Mouse (Mus musculus) ovary, postnatal 14 days (tissue): ENCODE results near the gene Sfrp2.

Experiments
- DNase-seq: peaks from one replicate; pipeline ENCODE4 v3.0.0; 2022; ENCODE audit warnings: low spot score

The Sfrp2 gene

GRCm38 (mm10) chr3:83765871-83766725 lies at the start of gene Sfrp2:
TSS of gene Sfrp2 (plus strand) at chr3:83766321.
- DNase-seq = peak; percentile 53

GRCm38 (mm10) chr3:83717643-83718231 lies 48.4 kb upstream of the Sfrp2 start:
- DNase-seq = no peak

- DNase-seq = no peak
Observed at GRCm38 (mm10) chr3:83718662-83719061, 47.5 kb upstream of the Sfrp2 start.

- DNase-seq = no peak
Observed at GRCm38 (mm10) chr3:83728223-83728622, 37.9 kb upstream of the Sfrp2 start.

- no peak for DNase-seq
Observed at GRCm38 (mm10) chr3:83728675-83729390, 37.3 kb upstream of the Sfrp2 start.

- no peak for DNase-seq
Observed at GRCm38 (mm10) chr3:83733985-83734384, 32.1 kb upstream of the Sfrp2 start.

GRCm38 (mm10) chr3:83736980-83737379 lies 29.1 kb upstream of the Sfrp2 start:
- no peak for DNase-seq

GRCm38 (mm10) chr3:83740246-83740645 lies 25.9 kb upstream of the Sfrp2 start:
- no peak for DNase-seq

GRCm38 (mm10) chr3:83747276-83747675 lies 18.8 kb upstream of the Sfrp2 start:
- no peak for DNase-seq

GRCm38 (mm10) chr3:83747895-83748294 lies 18.2 kb upstream of the Sfrp2 start:
- no peak for DNase-seq

- no peak for DNase-seq
Observed at GRCm38 (mm10) chr3:83751625-83752024, 14.5 kb upstream of the Sfrp2 start.

- DNase-seq = no peak
Observed at GRCm38 (mm10) chr3:83752196-83752595, 13.9 kb upstream of the Sfrp2 start.

GRCm38 (mm10) chr3:83755043-83755635 lies 11.0 kb upstream of the Sfrp2 start:
- DNase-seq = no peak

- DNase-seq = no peak
Observed at GRCm38 (mm10) chr3:83755666-83756065, 10.5 kb upstream of the Sfrp2 start.

- no peak for DNase-seq
Observed at GRCm38 (mm10) chr3:83762361-83762760, 3.8 kb upstream of the Sfrp2 start.

- peak; percentile 73 for DNase-seq
Observed at GRCm38 (mm10) chr3:83763551-83764548, 2.3 kb upstream of the Sfrp2 start.

- DNase-seq = no peak
Observed at GRCm38 (mm10) chr3:83766726-83767070, 577 bp downstream of the Sfrp2 start.

GRCm38 (mm10) chr3:83767121-83767520 lies 1.0 kb downstream of the Sfrp2 start:
- no peak for DNase-seq

- no peak for DNase-seq
Observed at GRCm38 (mm10) chr3:83768293-83769035, 2.3 kb downstream of the Sfrp2 start.

- DNase-seq = no peak
Observed at GRCm38 (mm10) chr3:83769036-83769410, 2.9 kb downstream of the Sfrp2 start.
